Mouse (Mus musculus) hematopoietic stem cell, adult 5-6 weeks (primary cell): ENCODE measurements around the gene Btla. TPM values are rescaled to one million over a fixed set of nuclear protein-coding genes. Genes with fewer than 3 reads are reported as not detected.
A peak's percentile ranks its signal among the peaks of the same experiment; 100 is the strongest.

ENCODE experiments used
- ATAC-seq, 2 experiments: fragments of 125-278 bp in 1 of 2; replicated peaks in 1 of 2; 2 replicates each; pipeline ENCODE4 v1.8.0; 2016 to 2017; ENCODE audit warnings: inconsistent platforms in 2 of 2, mild to moderate bottlenecking in 2 of 2, moderate number of reproducible peaks in 2 of 2, low read depth in 1 of 2, moderate TSS enrichment in 1 of 2; ENCODE audit not compliant: low FRiP score in 2 of 2, poor library complexity in 2 of 2, severe bottlenecking in 2 of 2, insufficient read depth in 1 of 2, low TSS enrichment in 1 of 2
- total RNA-seq: library from RNA; stranded (forward); fragments of 172-1452, 232-1000 nt; gene quantifications from 2 replicates; pipeline ENCODE4 v1.2.3, GENCODE M21; 2017

The Btla gene
- total RNA-seq, result 17.7 and 32.0 TPM in 2 replicates

DNA sequence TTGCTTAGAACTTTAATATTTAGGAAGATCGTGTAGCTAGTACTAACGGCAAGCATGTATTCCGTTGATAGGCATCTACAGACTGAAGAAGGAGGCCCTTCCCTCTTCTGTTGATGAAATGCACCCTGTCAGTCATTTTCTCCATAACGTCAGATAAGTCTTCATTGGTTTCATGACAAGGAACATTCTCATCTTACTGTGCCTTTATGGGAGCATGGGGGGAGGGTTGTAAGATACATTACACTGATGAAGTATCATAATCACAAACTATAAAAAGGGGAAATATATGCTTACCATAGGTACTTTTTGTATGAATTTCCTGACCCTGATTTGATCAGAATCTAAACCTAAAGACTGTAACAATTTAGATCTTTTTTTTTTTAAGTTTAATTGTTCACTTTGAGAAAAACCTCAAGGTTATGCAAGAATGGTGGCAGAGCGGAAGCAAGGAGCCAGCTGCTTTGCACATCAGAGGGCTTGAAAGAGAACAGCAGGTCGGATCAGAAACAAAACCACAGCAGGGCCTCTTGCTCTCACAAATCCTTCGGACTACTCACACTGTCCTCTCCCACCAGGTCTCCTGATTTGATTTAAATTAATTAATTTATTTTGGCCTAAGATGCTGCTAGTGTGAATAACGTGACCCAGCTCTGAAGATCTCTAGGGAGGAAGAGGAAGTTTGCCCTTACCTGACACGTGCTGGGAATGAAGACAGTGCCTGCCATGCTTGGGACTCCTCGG is at the start of gene Btla:
Btla (plus strand) TSS at position 668 of the 741 bp plus-strand sequence.
- ATAC-seq, result peak; percentile 79 to 83

GRCm38 (mm10) chr16:45178552-45178951 is 45.6 kb upstream of the Btla start:
- no peak for ATAC-seq

DNA sequence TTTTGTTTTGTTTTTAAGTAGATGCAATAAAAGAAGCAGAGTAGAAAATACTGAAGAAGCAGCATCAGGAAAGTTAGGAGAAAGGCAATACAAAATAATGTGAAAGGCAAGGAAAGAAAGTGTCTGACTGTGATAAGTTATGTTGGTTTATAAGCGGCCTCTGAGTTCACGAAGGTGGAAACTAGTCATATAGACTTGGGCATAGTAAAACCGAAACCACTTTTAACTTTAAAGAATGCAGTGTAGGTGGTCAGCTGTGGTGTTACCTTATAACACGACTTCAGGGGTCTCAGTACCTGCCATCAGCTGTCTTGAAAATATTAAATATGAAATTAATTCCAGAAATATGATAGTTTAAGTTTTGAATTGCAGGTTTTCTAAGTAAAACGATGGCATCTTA is 42.3 kb upstream of the Btla start:
- no peak for ATAC-seq

DNA sequence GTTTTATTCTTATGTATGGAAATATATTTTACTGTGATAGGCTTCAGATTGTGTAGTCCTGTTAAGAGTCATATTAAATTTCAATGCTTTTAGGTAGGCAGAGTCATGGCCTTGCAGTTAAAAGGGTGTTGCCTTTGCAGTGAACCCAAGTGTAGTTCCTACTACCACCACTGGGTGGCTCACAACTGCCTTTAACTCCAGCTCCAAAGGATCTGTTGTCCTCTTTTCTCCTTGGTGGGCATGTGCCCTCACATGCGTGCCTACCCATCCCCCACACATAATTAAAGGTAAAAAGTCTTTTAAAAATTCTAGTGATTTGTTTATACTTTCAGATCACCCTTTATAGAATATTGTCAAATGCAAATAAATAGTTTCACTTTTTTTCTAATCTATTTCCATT is 31.5 kb upstream of the Btla start:
- ATAC-seq, result peak; percentile 67 to 84

GRCm38 (mm10) chr16:45196816-45197215 is 27.3 kb upstream of the Btla start:
- ATAC-seq, result peak; percentile 62 to 86

DNA sequence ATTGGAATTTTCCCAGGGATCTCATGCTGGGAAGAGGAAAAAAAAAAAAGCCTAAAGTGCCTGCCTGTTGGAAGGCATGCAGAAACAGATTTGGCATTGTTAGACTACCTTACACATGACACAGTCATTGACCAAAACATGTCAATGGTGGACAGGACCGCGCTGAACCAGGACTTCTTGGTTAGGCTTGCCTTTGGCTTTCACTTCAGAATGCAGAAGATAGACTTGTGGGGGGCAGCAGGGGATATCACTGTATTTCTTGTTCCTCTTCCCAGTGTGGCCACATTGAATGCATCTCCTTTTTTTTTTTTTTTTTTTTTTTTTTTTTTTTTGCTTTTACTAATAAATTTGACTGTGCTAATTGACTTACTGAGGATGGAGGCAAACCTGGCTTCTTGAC is 22.7 kb upstream of the Btla start:
- ATAC-seq, result no peak; a peak in 1 of 4 replicates

GRCm38 (mm10) chr16:45204438-45204837 is 19.7 kb upstream of the Btla start:
- no peak for ATAC-seq

GRCm38 (mm10) chr16:45204859-45205670 is 19.1 kb upstream of the Btla start:
- ATAC-seq, result peak in 1 of 2 experiments; percentile 53; a peak in 1 of 4 replicates

GRCm38 (mm10) chr16:45222016-45222415 is 2.1 kb upstream of the Btla start:
- ATAC-seq, result no peak

- ATAC-seq, result no peak
Measured at GRCm38 (mm10) chr16:45222771-45223170, 1.3 kb upstream of the Btla start.

DNA sequence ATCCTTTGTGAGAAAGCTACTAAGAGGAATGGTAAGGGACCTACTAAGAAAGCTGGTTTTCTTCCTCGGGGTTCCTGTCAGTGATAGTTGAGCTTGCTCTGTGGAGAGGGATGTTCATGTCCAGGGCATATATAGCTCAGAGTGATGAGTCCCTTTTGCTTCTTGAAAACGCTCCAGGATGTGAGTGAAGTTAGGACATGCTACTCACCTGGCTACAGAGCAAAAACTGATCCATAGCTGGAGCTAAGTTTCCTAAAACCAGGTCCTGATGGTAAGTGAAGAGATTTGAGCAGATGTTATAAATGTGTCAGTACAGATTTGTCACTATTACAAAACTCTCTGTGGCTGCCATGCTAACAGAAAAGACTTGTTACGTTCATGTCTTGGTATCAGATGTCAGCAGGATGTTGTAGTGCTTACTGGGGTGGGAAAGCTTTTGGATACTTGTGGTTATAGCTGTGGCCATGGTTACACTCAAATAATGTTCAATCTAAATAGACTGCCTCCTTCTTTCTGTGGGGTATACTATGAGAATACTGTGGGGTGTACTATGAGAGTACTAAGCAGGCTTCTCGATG is 405 bp downstream of the Btla start:
- peak; percentile 34 to 49; a peak in 2 of 4 replicates for ATAC-seq

DNA sequence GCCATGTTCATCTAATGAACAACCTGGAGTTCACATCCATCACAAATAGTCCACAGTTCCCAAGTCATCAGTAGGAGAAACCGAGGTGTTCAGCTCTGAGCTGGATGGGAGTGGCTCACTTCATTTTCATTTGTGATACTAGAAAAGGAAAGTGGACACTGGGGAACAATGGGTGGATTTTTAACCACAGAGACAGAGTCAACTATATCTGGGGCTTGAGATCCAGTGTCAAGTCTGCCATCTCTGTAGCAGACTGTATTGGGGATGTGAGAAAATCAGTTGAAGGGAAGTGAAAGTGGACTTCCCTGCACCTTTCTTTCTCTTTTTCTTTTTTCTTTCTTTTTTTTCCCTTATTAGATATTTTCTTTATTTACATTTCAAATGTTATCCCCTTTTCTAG is 2.9 kb downstream of the Btla start:
- ATAC-seq, result no peak

DNA sequence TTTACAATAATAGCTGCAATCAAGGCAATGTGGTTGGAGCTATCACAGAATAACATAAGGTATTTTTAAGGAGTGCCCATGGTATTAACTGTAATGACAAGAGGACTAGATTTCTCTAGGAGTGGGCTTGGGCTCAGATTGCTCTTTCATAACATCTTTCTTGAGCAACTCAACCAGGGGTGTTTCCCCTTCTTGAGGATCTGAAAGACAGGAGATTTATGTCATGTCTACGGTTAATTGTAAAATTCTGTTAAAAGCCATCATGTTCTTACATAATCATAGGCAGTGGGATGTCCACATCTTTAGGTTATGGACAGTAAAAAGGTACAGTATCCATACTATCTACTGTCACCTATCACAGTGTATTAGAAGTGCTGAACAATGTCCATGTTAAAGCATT is 7.2 kb downstream of the Btla start:
- ATAC-seq, result no peak; a peak in 1 of 4 replicates

- ATAC-seq, result peak in 1 of 2 experiments; percentile 25; a peak in 1 of 4 replicates
Measured at GRCm38 (mm10) chr16:45233007-45233406, 8.9 kb downstream of the Btla start.

DNA sequence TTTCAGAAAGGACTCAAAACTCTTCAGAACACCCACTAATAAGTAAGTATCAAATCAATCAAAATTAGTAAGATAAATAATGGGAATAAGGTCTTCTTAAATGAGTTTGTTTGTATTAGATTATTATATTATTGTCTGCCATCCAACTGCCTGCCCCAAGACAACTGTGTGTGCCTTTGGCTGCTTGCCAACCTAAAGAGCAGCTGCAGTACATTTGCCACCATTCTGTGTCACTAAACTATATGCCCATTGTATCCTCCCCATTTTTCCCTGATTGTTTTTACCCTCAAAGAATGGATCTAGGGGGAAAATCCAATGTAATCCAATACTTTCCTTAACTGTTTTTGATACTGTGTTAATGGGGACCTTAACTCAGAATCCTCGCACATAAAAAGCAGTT is 18.6 kb downstream of the Btla start:
- no peak for ATAC-seq

- no peak for ATAC-seq
Measured at GRCm38 (mm10) chr16:45244930-45245472, 20.9 kb downstream of the Btla start.

DNA sequence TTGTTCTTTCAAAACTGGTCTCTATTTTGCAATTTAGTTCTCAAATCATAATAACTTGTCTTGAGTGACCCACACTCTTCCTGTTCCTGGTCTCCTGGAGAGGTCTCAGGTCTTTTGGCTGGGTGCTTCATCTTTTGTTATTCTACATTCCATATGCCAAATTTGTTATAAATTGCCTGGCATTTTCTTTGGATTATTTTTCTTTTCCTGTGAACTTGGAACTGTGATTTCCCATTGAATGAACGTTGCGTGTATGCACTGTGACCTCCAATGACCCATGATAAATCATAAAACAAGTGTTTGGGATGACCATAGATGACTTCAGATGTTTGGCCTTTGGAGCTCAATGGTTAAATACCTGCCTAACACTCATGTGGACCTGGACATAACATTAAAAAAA is 25.6 kb downstream of the Btla start:
- no peak for ATAC-seq

DNA sequence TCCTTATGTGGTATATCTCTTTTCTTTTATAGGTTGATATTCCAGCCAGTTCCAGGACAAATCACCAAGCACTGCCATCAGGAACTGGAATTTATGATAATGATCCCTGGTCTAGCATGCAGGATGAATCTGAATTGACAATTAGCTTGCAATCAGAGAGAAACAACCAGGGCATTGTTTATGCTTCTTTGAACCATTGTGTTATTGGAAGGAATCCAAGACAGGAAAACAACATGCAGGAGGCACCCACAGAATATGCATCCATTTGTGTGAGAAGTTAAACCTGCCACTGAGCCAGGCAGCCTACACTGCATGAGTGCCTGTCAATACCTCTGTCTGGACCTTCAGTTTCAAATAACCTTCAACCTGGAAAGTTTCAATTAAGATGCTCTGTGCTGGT is 26.2 kb downstream of the Btla start:
- ATAC-seq, result no peak
